Mouse (Mus musculus) gastrocnemius, adult 2 months (tissue): ENCODE data around the gene Eogt. TPM values are rescaled to one million over a fixed set of nuclear protein-coding genes. Genes with fewer than 3 reads are reported as not detected.
A peak's percentile ranks its signal among the peaks of the same experiment; 100 is the strongest.

ENCODE experiments used
- DNase-seq: peaks from one replicate; pipeline ENCODE4 v3.0.0; 2022
- H3K27ac ChIP-seq: fragments of 200-600 bp; 2 replicates; pipeline ENCODE4 v1.8.1; 2022; ENCODE audit warnings: mild to moderate bottlenecking
- H3K4me3 ChIP-seq: fragments of 200-600 bp; 2 replicates; pipeline ENCODE4 v1.8.1; 2022; ENCODE audit warnings: mild to moderate bottlenecking, moderate library complexity
- CTCF ChIP-seq: fragments of 200-600 bp; IDR thresholded peaks from 2 replicates; pipeline ENCODE4 v1.8.1; 2022; ENCODE audit warnings: antibody characterized with exemption, mild to moderate bottlenecking, moderate library complexity
- intact Hi-C: fragments of 180-260 bp; cut with DNase I; formaldehyde crosslinking; loops from one replicate; pipeline ENCODE4 v1.15.1; 2025
- total RNA-seq, 2 experiments: library from RNA; stranded (reverse); gene quantifications; 2 replicates each; pipeline ENCODE4 v1.2.3; 2021

Eogt gene
- total RNA-seq, 2 experiments from 2014 or later, result 4.2 to 5.4 TPM

- intact Hi-C loops, result loop anchor here (10.0 kb wide), 1 partner anchor 77 kb away; no protein-coding TSS in a partner anchor
- TF ChIP-seq CTCF, result no peak
- DNase-seq, result no peak
These were observed 47.6 kb downstream of the Eogt start for GRCm38 (mm10) chr6:97101190-97101957.

GRCm38 (mm10) chr6:97082336-97082735 is 66.6 kb downstream of the Eogt start:
- intact Hi-C loops, result no loop called here
- no peak overlapping the region for H3K4me3 ChIP-seq
- H3K27ac ChIP-seq, result no peak overlapping the region
- DNase-seq, result no peak
- no peak for TF ChIP-seq CTCF

More at GRCm38 (mm10) chr6:97101190-97101957, 47.6 kb downstream of the Eogt start:
- H3K4me3 ChIP-seq, result no peak overlapping the region
- no peak overlapping the region for H3K27ac ChIP-seq

GRCm38 (mm10) chr6:97080016-97080415 is 69.0 kb downstream of the Eogt start:
- DNase-seq, result no peak
- intact Hi-C loops, result no loop called here
- no peak overlapping the region for H3K4me3 ChIP-seq
- TF ChIP-seq CTCF, result no peak
- H3K27ac ChIP-seq, result no peak overlapping the region

- no peak for TF ChIP-seq CTCF
- no peak within 1 kb of the TSS for H3K27ac ChIP-seq
- intact Hi-C loops, result no loop called here
- peak within 1 kb of the TSS; percentile 45 for H3K4me3 ChIP-seq
- no peak for DNase-seq
These were observed 88.8 kb downstream of the Eogt start, which contains the start of gene Fam19a4 for GRCm38 (mm10) chr6:97060074-97060681. TSS of gene Fam19a4 (minus strand) at chr6:97060413.

Other genes starting within 250 kb of the Eogt start
- gene Fam19a4, start 88.8 kb downstream of the Eogt start, total RNA-seq, result under 1 TPM; 0.20 to 0.31 TPM
- 10 to 100 TPM; 46.7 to 50.5 TPM for gene Tmf1, start 29.9 kb upstream of the Eogt start, total RNA-seq
- 10 to 100 TPM; 32.7 to 43.1 TPM for gene Uba3, start 56.5 kb upstream of the Eogt start, total RNA-seq
- gene Arl6ip5, start 61.5 kb upstream of the Eogt start, total RNA-seq, result 100 to 1,000 TPM; 117 to 173 TPM
- gene Lmod3, start 103.6 kb upstream of the Eogt start, total RNA-seq, result 100 to 1,000 TPM in 1 of 2 experiments, 10 to 100 TPM in 1; 95.4 to 186 TPM